Mouse (Mus musculus): ENCODE results near the gene Scn8a. TPM values are rescaled to one million over a fixed set of nuclear protein-coding genes. Genes with fewer than 3 reads are reported as not detected.

Gene Scn8a
- total RNA-seq, 1 experiment from 2014 or later: not detected

DNA sequence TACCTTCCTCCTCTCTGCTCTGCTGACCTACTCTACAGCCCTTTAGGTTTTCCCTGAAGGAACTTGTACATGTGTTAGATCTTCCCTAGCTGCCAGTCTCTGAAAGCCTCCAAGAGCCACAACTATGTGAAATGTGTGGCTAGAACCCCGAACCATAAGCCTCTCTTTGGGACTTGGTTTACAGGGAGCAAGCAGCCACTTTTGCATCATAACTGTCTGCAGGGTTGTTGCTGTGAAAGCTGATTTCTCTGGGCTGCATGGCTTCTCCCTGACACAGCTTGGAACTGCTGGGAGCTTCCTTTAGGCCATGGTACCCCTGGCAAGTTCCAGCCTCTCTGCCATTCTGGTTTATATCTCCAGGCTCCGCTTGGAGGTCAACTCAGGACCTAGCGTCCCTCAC, 132.8 kb downstream of the Scn8a start:
- ATAC-seq (replicated peaks; ENCODE audit: insufficient number of reproducible peaks, low FRiP score, low TSS enrichment, poor library complexity, severe bottlenecking): no peak

- ATAC-seq (replicated peaks; ENCODE audit: insufficient number of reproducible peaks, low FRiP score, low TSS enrichment, poor library complexity, severe bottlenecking): no peak
Measured at GRCm38 (mm10) chr15:101004538-101004937, 134.9 kb downstream of the Scn8a start.

DNA sequence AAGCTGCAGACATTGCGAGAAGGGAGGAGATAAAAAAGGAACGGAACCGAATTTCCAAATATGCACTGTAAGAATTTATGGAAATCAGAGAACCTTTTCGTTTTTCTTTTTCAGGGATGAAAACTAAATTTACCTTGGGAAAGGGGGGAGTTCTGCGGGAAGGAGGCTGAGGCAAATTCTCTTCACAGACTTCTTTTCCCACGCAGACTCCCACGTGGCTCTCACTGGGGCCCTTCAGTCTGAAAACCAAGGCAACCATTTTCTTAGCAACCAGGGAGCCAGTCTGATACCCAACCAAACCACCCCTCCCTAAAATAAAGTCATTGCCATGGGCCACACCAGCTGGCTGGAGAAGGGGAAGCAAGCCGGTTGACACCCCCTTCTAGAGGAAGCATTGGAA, 136.1 kb downstream of the Scn8a start:
- no peak for ATAC-seq (replicated peaks; ENCODE audit: insufficient number of reproducible peaks, low FRiP score, low TSS enrichment, poor library complexity, severe bottlenecking)

- 0 out of 2 replicates have a peak, but pooled peaks have one; percentile 42 for ATAC-seq (replicated peaks; ENCODE audit: insufficient number of reproducible peaks, low FRiP score, low TSS enrichment, poor library complexity, severe bottlenecking)
Measured at GRCm38 (mm10) chr15:101006251-101007040, 136.8 kb downstream of the Scn8a start.

- ATAC-seq (replicated peaks; ENCODE audit: insufficient number of reproducible peaks, low FRiP score, low TSS enrichment, poor library complexity, severe bottlenecking): no peak
Measured at GRCm38 (mm10) chr15:101007236-101007635, 137.6 kb downstream of the Scn8a start.

DNA sequence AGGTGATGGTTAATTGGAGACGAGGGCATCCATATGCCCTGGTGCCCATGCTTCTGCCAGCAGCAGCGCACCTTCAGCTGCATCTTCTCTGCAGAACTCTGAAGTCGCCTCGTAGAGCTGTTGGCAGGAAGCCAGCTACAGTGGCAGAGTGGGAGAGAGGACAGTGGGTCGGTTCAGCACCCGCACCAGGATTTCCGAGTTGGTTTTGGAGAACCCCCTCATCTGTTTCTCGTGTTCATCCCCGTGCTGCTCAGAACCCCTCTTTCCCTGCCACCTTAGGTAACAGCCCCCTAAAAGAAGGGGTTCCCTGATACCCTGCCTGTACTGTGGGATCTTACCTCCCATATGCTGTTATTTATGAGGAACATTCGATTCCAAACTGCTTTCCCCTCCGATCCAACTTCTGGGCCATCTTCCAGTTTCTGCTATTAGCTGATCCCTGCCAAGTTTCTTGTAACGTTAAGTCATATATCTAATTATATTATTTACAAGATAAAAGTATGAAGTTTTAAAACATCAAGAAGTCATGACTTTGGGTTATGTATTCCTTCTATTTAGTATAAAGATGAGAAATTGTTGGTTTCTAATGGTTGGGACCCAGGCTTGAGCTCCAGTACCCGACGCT, 138.8 kb downstream of the Scn8a start:
- no peak for ATAC-seq (replicated peaks; ENCODE audit: insufficient number of reproducible peaks, low FRiP score, low TSS enrichment, poor library complexity, severe bottlenecking)

- ATAC-seq (replicated peaks; ENCODE audit: insufficient number of reproducible peaks, low FRiP score, low TSS enrichment, poor library complexity, severe bottlenecking): no peak
Measured at GRCm38 (mm10) chr15:101011352-101011751, 141.7 kb downstream of the Scn8a start.

DNA sequence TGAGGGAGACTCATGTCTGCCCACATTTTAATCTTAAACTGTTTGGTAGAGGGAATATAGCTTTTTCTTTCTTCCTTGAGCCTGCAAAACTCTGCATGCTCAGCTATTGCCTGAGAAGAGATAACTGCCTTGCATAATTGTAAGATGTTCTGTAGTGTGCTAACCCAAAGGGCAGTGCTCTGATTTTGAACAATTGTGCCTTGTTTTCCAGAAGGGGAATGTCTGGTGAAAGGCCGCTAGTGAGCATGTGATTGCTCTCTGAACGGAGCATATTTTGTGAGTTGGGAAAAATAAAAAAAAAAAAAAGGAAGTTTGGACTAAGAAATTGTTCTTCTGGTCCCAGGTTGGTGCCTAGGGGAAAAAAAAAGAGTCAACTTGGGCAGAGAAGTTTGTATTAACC, 159.3 kb downstream of the Scn8a start:
- no peak for ATAC-seq (replicated peaks; ENCODE audit: insufficient number of reproducible peaks, low FRiP score, low TSS enrichment, poor library complexity, severe bottlenecking)

DNA sequence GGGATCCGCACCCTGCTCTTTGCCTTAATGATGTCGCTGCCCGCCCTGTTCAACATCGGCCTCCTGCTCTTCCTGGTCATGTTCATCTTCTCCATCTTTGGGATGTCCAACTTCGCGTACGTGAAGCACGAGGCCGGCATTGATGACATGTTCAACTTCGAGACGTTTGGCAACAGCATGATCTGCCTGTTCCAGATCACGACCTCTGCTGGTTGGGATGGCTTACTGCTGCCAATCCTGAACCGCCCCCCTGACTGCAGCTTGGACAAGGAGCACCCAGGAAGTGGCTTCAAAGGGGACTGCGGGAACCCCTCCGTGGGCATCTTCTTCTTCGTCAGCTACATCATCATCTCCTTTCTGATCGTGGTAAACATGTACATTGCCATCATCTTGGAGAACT, 170.0 kb downstream of the Scn8a start:
- ATAC-seq (replicated peaks; ENCODE audit: insufficient number of reproducible peaks, low FRiP score, low TSS enrichment, poor library complexity, severe bottlenecking): no peak

DNA sequence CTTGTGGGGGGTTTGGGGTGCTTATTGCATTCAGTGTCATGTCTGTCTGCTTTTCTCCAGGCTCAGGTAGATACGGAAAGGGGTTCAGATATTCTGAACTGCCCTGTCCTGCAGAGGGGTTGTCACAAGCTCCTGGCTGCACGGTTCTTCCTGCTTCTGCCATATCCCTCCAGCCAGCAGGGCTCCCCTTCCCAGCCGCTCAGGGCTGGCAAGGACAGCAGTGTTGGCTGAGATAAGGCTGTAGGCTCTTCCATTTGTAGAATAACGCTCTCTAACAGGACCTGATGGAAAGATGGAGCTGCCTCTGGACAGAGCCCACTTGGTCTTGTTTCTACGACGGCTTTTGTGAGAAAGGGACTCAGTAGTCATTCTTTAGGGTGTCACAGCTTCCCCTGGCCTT, 172.3 kb downstream of the Scn8a start:
- ATAC-seq (replicated peaks; ENCODE audit: insufficient number of reproducible peaks, low FRiP score, low TSS enrichment, poor library complexity, severe bottlenecking): no peak

GRCm38 (mm10) chr15:101042613-101043012, 173.0 kb downstream of the Scn8a start:
- ATAC-seq (replicated peaks; ENCODE audit: insufficient number of reproducible peaks, low FRiP score, low TSS enrichment, poor library complexity, severe bottlenecking): no peak

DNA sequence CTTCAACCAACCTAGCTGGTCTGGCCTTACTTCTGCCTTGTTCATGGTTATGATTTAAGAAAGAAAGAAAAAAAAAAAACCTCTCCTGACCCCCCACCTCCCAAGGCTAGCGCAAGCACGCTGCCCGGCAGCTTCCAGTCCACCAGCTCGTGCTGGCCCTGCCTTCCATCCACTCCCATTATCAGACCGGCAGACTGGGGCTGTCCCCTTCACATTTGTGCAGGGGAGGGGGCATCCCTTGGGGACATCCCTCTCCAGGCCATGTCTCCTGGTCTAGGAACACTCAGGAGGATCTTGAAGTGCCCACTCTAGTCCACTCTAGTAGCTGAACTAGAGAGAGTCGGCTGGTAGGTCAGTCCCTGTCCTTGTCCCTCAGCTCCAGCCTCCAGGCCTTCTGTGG, 174.9 kb downstream of the Scn8a start:
- no peak for ATAC-seq (replicated peaks; ENCODE audit: insufficient number of reproducible peaks, low FRiP score, low TSS enrichment, poor library complexity, severe bottlenecking)

DNA sequence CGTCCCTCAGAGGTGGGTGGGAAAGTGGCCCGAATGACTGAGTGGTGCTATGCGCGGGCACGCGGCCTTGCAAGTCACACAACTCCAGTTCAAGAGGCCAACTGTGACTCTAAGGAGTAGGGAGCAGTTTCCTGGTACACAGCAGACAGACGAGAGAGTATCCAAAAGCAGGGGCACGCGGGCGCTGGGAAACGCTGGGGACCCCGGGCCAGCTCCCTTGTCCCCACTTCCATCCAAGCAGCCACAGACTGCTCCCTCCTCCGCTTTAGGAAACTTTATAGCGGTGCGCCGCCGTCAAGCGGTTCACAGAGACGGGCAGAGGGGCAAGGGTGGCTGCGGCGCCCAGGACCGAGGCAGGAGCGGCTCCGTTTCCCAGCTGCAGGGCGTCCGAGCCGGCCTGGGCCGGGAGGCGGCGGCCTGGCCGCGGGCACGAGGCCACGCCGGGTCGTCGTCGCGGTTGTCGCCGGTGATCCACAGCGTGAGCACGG, 176.4 kb downstream of the Scn8a start:
- ATAC-seq (replicated peaks; ENCODE audit: insufficient number of reproducible peaks, low FRiP score, low TSS enrichment, poor library complexity, severe bottlenecking): no peak

- no peak for ATAC-seq (replicated peaks; ENCODE audit: insufficient number of reproducible peaks, low FRiP score, low TSS enrichment, poor library complexity, severe bottlenecking)
Measured at GRCm38 (mm10) chr15:101046527-101047193, 177.0 kb downstream of the Scn8a start.

DNA sequence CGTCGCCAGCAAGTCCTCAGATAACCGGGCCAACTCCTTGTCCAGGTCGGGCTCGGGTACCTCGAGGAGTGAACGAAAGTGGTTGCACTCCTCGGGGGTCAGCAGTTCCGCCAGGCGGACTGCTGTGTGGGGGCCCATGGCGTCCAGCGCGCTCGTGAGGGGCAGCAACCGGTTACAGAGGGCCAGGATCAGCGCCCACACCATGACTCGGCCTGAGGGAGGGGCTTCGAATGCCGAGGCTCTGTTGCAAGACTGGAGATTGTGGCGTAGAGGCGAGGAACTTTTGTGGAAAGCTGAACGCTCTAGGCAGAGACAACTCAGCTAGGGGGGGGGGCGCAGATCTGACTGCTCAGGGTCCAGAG, 177.5 kb downstream of the Scn8a start, which contains the start of gene Gm47841:
Gm47841 (minus strand) TSS at position 204 of the 362 bp plus-strand sequence.
- no peak for ATAC-seq (replicated peaks; ENCODE audit: insufficient number of reproducible peaks, low FRiP score, low TSS enrichment, poor library complexity, severe bottlenecking)

DNA sequence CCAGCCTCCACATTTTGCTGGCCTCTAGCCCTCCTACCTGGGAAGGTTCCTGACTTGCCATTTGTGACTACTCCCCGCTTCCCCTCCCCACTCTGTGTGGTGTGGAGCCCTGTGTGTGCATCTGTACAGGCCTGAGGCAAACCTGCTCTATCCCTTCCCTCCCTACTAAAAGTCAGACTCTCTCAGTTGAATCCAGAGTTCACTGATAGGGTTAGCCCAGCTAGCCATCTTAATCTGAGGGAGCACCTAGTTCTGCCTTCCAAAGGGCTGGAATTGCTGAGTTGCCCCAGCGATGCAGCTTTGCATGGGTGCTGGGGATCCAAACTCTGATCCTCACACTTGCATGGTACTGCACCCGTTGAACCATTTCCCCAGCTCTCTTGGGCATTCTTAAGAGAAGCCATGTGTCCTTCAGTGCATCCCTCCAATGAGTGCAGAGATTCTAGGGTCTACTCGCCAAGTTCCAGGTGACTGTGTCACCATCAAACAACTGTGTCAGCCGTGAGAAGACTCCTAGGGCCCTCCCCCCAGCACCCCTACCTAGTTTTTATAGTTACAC, 178.8 kb downstream of the Scn8a start:
- ATAC-seq (replicated peaks; ENCODE audit: insufficient number of reproducible peaks, low FRiP score, low TSS enrichment, poor library complexity, severe bottlenecking): no peak

- no peak for ATAC-seq (replicated peaks; ENCODE audit: insufficient number of reproducible peaks, low FRiP score, low TSS enrichment, poor library complexity, severe bottlenecking)
Measured at GRCm38 (mm10) chr15:101051869-101052268, 182.2 kb downstream of the Scn8a start.

- no peak for ATAC-seq (replicated peaks; ENCODE audit: insufficient number of reproducible peaks, low FRiP score, low TSS enrichment, poor library complexity, severe bottlenecking)
Measured at GRCm38 (mm10) chr15:101052560-101053501, 183.2 kb downstream of the Scn8a start.
